Mouse (Mus musculus) sigmoid colon, adult 10 weeks (tissue): ENCODE data around the gene Klk1b3. TPM values are rescaled to one million over a fixed set of nuclear protein-coding genes. Genes with fewer than 3 reads are reported as not detected.

Experiments used
- polyA plus RNA-seq: library from polyadenylated mRNA; stranded (reverse); fragments of 350-450 nt; fragmentation: Illumina TruSeq; extraction: RNeasy Lipid Tissue Mini Kit (QIAGEN cat#74804); gene quantifications from one replicate; pipeline ENCODE4 v1.2.3, GENCODE M21; 2014; ENCODE audit warnings: low read depth, low replicate concordance

Klk1b3 gene
- polyA plus RNA-seq, result not detected

DNA sequence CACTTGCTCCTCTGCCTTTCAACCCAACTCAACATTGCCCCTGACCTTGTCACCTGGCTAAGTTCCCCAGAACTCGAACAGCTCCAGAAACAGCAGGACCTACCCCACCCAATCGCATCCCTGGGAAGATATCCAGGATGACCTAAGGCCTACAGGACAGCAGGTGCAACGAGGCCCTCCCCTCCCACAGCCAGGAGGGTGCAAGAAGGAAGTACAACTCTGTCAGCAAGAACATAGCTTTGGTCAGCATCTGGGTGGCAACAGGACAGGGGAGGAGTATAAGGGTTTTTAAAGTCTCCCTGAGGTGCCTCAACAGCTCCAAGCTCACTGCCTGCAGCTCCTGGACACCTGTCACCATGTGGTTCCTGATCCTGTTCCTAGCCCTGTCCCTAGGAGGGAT is at the start of gene Klk1b3:
TSS of gene Klk1b3 (plus strand) at position 301 of the 400 bp plus-strand sequence.

GRCm38 (mm10) chr7:44187936-44188335 is 10.1 kb upstream of the Klk1b3 start, which contains the start of gene Klk1b24:
TSS of gene Klk1b24 (plus strand) at chr7:44188236.

GRCm38 (mm10) chr7:44207135-44207534 is 9.1 kb downstream of the Klk1b3 start, which contains the start of gene Klk1b4:
TSS of gene Klk1b4 (plus strand) at chr7:44207435.

DNA sequence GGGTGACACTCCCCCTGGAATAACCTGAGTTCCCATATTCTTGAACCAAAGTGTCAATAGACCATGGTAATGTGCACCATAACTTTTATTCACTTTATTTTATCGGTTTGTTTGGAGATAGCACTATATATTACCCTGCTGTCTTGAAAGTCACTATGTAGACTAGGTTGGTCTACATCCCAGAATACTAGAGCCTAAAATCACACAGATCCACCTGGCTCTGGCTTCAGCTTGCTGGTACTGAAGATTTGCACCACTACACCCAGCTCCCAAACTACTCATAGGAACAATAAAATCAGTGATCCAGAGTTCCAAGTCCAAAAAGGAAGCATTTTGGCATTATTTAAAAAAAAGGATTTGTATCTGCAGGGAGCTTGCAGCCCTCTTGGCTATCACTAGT is 17.7 kb downstream of the Klk1b3 start, which contains the start of gene Klk1b5:
TSS of gene Klk1b5 (plus strand) at position 301 of the 400 bp plus-strand sequence.

DNA sequence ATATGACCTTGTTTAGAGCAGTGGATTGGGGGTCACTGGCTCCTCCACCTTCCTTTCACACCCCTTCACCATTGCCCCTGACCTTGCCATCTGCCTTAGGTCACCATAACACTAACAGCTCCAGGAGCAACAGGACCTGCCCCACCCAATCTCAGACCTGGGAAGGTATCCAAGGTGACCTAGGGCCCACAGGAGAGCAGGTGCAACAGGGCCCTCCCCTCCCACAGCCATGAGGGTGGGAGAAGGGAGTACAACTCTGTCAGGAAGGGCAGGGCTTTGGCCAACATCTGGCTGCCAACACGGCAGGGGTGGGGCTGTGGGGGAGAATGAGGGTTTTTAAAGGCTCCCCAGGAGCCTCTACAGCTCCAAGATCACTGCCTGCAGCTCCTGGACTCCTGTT is 27.1 kb downstream of the Klk1b3 start, which contains the start of gene Klk1:
TSS of gene Klk1 (plus strand) at position 285 of the 400 bp plus-strand sequence.

GRCm38 (mm10) chr7:44235909-44236308 is 37.9 kb downstream of the Klk1b3 start, which contains the start of gene Gm36864:
TSS of gene Gm36864 (plus strand) at chr7:44236177.

DNA sequence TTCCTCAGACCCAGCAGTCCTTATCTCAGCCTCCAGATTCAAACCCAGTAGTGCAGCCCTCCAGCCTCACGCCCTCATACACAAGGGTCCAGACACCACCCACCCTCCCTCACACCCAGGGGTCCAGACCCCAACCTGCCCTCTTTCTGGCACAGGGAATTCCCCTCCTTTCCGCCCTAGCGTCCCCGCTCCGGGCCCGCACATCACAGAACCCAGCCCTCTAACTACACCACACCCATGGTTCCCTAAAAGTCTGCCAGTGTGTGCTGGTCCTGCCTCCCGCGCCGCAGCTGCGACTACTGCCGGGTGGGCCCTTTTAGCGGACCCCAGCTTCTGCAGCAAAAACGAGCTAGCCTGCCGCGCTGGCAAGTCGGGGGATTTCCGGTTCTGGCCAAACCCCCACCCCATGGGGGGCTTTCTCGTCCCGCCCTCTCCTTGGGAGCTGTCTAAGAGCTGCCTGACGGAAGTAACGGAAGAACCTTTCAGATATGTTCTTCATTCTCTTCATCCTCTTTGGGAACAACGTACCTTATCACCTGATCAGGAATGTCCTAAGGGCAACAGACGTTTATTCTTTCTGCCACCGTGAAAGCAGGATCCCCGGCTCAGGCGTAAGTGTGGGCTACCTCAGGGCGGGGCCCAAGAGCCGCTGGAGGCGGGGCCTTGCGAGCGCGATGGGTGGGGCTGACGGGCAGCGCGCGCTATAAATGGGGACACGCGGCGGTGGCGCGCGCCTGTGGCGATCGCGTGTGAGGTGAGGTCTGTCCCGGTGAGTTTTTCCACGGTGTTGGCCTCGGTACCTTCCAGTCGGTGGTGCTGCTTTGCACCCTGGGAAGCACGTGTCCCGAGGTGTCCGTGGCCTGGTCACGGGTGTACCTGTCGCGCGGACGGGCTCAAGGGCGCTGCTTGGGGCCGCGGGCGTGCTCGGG is 48.3 kb downstream of the Klk1b3 start, which contains the start of the genes 1700028J19Rik and 2410002F23Rik:
TSS of gene 1700028J19Rik (minus strand) at position 641 of the 929 bp plus-strand sequence.
TSS of gene 2410002F23Rik (plus strand) at position 668 of the 929 bp plus-strand sequence.

Other genes with a start within 250 kb of the Klk1b3 start
- not detected for gene Klk1b8, start 247.5 kb upstream of the Klk1b3 start, polyA plus RNA-seq
- gene Klk1b1, start 231.4 kb upstream of the Klk1b3 start, polyA plus RNA-seq, result not detected
- gene Klk1b9, start 222.1 kb upstream of the Klk1b3 start, polyA plus RNA-seq, result not detected
- not detected for gene Klk1b11, start 202.3 kb upstream of the Klk1b3 start, polyA plus RNA-seq
- not detected for gene Klk1b26, start 186.0 kb upstream of the Klk1b3 start, polyA plus RNA-seq
- gene Klk1b27, start 145.9 kb upstream of the Klk1b3 start, polyA plus RNA-seq, result not detected
- gene Klk1b21, start 95.9 kb upstream of the Klk1b3 start, polyA plus RNA-seq, result not detected
- gene Klk1b22, start 85.5 kb upstream of the Klk1b3 start, polyA plus RNA-seq, result not detected
- gene Klk1b16, start 61.4 kb upstream of the Klk1b3 start, polyA plus RNA-seq, result not detected
- gene Klk1b24, start 10.0 kb upstream of the Klk1b3 start, polyA plus RNA-seq, result not detected
- not detected for gene Klk1b4, start 9.2 kb downstream of the Klk1b3 start, polyA plus RNA-seq
- not detected for gene Klk1b5, start 17.8 kb downstream of the Klk1b3 start, polyA plus RNA-seq
- 428 TPM for gene Klk1, start 27.2 kb downstream of the Klk1b3 start, polyA plus RNA-seq
- not detected for gene Gm36864, start 38.0 kb downstream of the Klk1b3 start, polyA plus RNA-seq
- 0.47 TPM for gene 1700028J19Rik, start 48.5 kb downstream of the Klk1b3 start, polyA plus RNA-seq
- 65.7 TPM for gene 2410002F23Rik, start 48.5 kb downstream of the Klk1b3 start, polyA plus RNA-seq
- not detected for gene Acp4, start 59.2 kb downstream of the Klk1b3 start, polyA plus RNA-seq
- gene Gm15517, start 63.3 kb downstream of the Klk1b3 start, polyA plus RNA-seq, result not detected
- gene Clec11a, start 108.7 kb downstream of the Klk1b3 start, polyA plus RNA-seq, result 1.2 TPM
- gene Shank1, start 112.1 kb downstream of the Klk1b3 start, polyA plus RNA-seq, result 0.28 TPM
- not detected for gene Syt3, start 185.9 kb downstream of the Klk1b3 start, polyA plus RNA-seq
- gene 1700008O03Rik, start 187.6 kb downstream of the Klk1b3 start, polyA plus RNA-seq, result not detected
- gene Lrrc4b, start 230.8 kb downstream of the Klk1b3 start, polyA plus RNA-seq, result not detected